Mouse (Mus musculus): ENCODE results near the gene Rbm5.

Gene Rbm5

GRCm38 (mm10) chr9:107770374-107771290, at the start of gene Rbm5:
Gene Rbm5, minus strand, starts transcription at chr9:107770996.
- DNase-seq: peak; percentile 92 to 94

- DNase-seq: no peak
Measured at GRCm38 (mm10) chr9:107812132-107812531, 41.3 kb upstream of the Rbm5 start.

- no peak for DNase-seq
Measured at GRCm38 (mm10) chr9:107810985-107811384, 40.2 kb upstream of the Rbm5 start.

GRCm38 (mm10) chr9:107791714-107792113, 20.9 kb upstream of the Rbm5 start:
- no peak for DNase-seq

GRCm38 (mm10) chr9:107782536-107783203, 11.9 kb upstream of the Rbm5 start:
- DNase-seq: no peak

- DNase-seq: no peak
Measured at GRCm38 (mm10) chr9:107776809-107777208, 6.0 kb upstream of the Rbm5 start.

GRCm38 (mm10) chr9:107774411-107774810, 3.6 kb upstream of the Rbm5 start:
- DNase-seq: no peak

- DNase-seq: no peak
Measured at GRCm38 (mm10) chr9:107771782-107772181, 986 bp upstream of the Rbm5 start.

- no peak for DNase-seq
Measured at GRCm38 (mm10) chr9:107770037-107770373, 791 bp downstream of the Rbm5 start.

GRCm38 (mm10) chr9:107769445-107770000, 1.3 kb downstream of the Rbm5 start:
- no peak for DNase-seq

GRCm38 (mm10) chr9:107768851-107769250, 1.9 kb downstream of the Rbm5 start:
- DNase-seq: no peak

- no peak for DNase-seq
Measured at GRCm38 (mm10) chr9:107759593-107759992, 11.2 kb downstream of the Rbm5 start.

GRCm38 (mm10) chr9:107750378-107750777, 20.4 kb downstream of the Rbm5 start:
- no peak for DNase-seq

GRCm38 (mm10) chr9:107748063-107748462, 22.7 kb downstream of the Rbm5 start:
- no peak for DNase-seq

- DNase-seq: no peak
Measured at GRCm38 (mm10) chr9:107747310-107747709, 23.5 kb downstream of the Rbm5 start.

- DNase-seq: no peak
Measured at GRCm38 (mm10) chr9:107746679-107747078, 24.1 kb downstream of the Rbm5 start.

- DNase-seq: no peak
Measured at GRCm38 (mm10) chr9:107744061-107744460, 26.7 kb downstream of the Rbm5 start.

GRCm38 (mm10) chr9:107738841-107739202, 32.0 kb downstream of the Rbm5 start:
- DNase-seq: no peak

GRCm38 (mm10) chr9:107738020-107738840, 32.6 kb downstream of the Rbm5 start:
- DNase-seq: peak; percentile 67 to 72

GRCm38 (mm10) chr9:107736185-107736485, 34.7 kb downstream of the Rbm5 start:
- DNase-seq: peak; percentile 34 to 59

GRCm38 (mm10) chr9:107735356-107736184, 35.2 kb downstream of the Rbm5 start:
- DNase-seq: peak; percentile 37 to 65

- no peak for DNase-seq
Measured at GRCm38 (mm10) chr9:107734567-107734971, 36.2 kb downstream of the Rbm5 start.

All from thymus, adult 18-20 months (tissue).